Mouse (Mus musculus) G1E (cell line): ENCODE results near the gene Flvcr2.

Experiments
- CTCF ChIP-seq: IDR thresholded peaks from 2 replicates; pipeline ENCODE4 v1.5.1; 2012; ENCODE audit warnings: low read depth, low read length, inconsistent platforms, mixed read lengths
- GATA1 ChIP-seq: IDR thresholded peaks from 2 replicates; pipeline ENCODE4 v1.6.1; 2012; ENCODE audit warnings: borderline replicate concordance, low read length, inconsistent platforms, mixed read lengths

- TF ChIP-seq CTCF, result no peak
- TF ChIP-seq GATA1, result no peak
Observed at GRCm38 (mm10) chr12:85810959-85811358, 64.6 kb downstream of the Flvcr2 start.
